Mouse (Mus musculus): ENCODE results near the gene Abl1.

DNA sequence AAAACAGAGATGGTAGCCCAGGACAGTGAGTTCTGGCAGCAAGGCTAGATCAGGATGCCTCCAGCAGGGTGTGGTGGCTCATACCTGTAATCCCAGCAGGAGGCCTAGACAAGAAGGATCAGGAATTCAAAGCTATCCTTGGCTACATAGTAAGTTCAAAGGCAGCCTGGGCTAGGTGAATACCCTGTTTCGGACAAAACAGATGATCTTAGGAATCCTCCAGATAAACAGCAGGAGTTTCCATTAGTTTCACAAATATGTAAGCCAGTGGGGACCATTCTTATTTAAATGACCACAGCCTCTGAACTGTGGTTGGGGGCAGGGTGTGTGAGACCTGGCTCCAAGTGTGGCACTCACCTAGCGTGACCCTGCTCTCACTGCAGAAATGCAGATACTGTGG is 91.1 kb downstream of the Abl1 start:
- TF ChIP-seq POLR2A (IDR thresholded peaks at IDR 0.05; ENCODE audit: borderline replicate concordance, extremely low read depth, low read depth, low read length) (no peak), CTCF (IDR thresholded peaks at IDR 0.05; ENCODE audit: insufficient read depth, low read length) (no peak)
